Mouse (Mus musculus): ENCODE measurements around the gene Syde2. TPM values are rescaled to one million over a fixed set of nuclear protein-coding genes. Genes with fewer than 3 reads are reported as not detected.

Gene Syde2
- total and polyA plus RNA-seq, 3 experiments: 7.5 to 15.8 (median 13.8) TPM

GRCm38 (mm10) chr3:146053082-146053814 is 65.6 kb downstream of the Syde2 start:
- 60% methylated on average over 6 of the region's 6 CpGs for WGBS
- no peaks in the 10 kb centered on the region for H3K4me1 ChIP-seq (ENCODE audit: control insufficient read depth, insufficient read depth, low read length)
- no peak overlapping the region for H3K9ac ChIP-seq (ENCODE audit: low read depth, low read length)
- no peak for DNase-seq
- TF ChIP-seq EP300 (IDR thresholded peaks at IDR 0.05; ENCODE audit: insufficient read depth, low read depth, low read length): no peak
- 0 out of 2 replicates have a peak, but pooled peaks have one; percentile 12 for TF ChIP-seq CTCF (IDR thresholded peaks at IDR 0.05)
- TF ChIP-seq POLR2A (IDR thresholded peaks at IDR 0.05; ENCODE audit: insufficient read depth, low read depth, low read length): no peak
- no peaks in the 10 kb centered on the region for H3K36me3 ChIP-seq (ENCODE audit: control insufficient read depth, insufficient read depth, low read length)
- H3K27ac ChIP-seq: no peak overlapping the region
- no peaks in the 10 kb centered on the region for H3K79me2 ChIP-seq (replicated peaks; ENCODE audit: control insufficient read depth, insufficient read depth, low read length)
- intact Hi-C loops (cut with DNase I): no loop called here
- H3K4me3 ChIP-seq: no peak overlapping the region
- no peaks in the 10 kb centered on the region for H3K27me3 ChIP-seq (ENCODE audit: control insufficient read depth, insufficient read depth, low read length)

GRCm38 (mm10) chr3:146053873-146054272 is 66.2 kb downstream of the Syde2 start:
- Histone ChIP-seq H3K4me3 (no peak overlapping the region), H3K9ac (ENCODE audit: low read depth, low read length) (no peak overlapping the region), H3K4me1 (ENCODE audit: control insufficient read depth, insufficient read depth, low read length) (no peaks in the 10 kb centered on the region), H3K79me2 (replicated peaks; ENCODE audit: control insufficient read depth, insufficient read depth, low read length) (no peaks in the 10 kb centered on the region), H3K36me3 (ENCODE audit: control insufficient read depth, insufficient read depth, low read length) (no peaks in the 10 kb centered on the region), H3K27ac (no peak overlapping the region), H3K27me3 (ENCODE audit: control insufficient read depth, insufficient read depth, low read length) (no peaks in the 10 kb centered on the region)
- no peak for DNase-seq
- WGBS: 87% methylated on average over 2 of the region's 2 CpGs
- intact Hi-C loops (cut with DNase I): no loop called here
- no peak for TF ChIP-seq POLR2A (IDR thresholded peaks at IDR 0.05; ENCODE audit: insufficient read depth, low read depth, low read length)
- no peak for TF ChIP-seq CTCF (IDR thresholded peaks at IDR 0.05)
- TF ChIP-seq EP300 (IDR thresholded peaks at IDR 0.05; ENCODE audit: insufficient read depth, low read depth, low read length): no peak

GRCm38 (mm10) chr3:146057131-146057530 is 69.5 kb downstream of the Syde2 start:
- WGBS: 76% methylated on average over 7 of the region's 7 CpGs
- no peaks in the 10 kb centered on the region for H3K79me2 ChIP-seq (replicated peaks; ENCODE audit: control insufficient read depth, insufficient read depth, low read length)
- intact Hi-C loops (cut with DNase I): loop anchor here (5.0 kb wide), 1 partner anchor 105 kb away; no protein-coding TSS in a partner anchor
- no peak overlapping the region for H3K4me3 ChIP-seq
- no peak for DNase-seq
- H3K27me3 ChIP-seq (ENCODE audit: control insufficient read depth, insufficient read depth, low read length): no peaks in the 10 kb centered on the region
- TF ChIP-seq POLR2A (IDR thresholded peaks at IDR 0.05; ENCODE audit: insufficient read depth, low read depth, low read length) (no peak), CTCF (IDR thresholded peaks at IDR 0.05) (no peak)
- H3K36me3 ChIP-seq (ENCODE audit: control insufficient read depth, insufficient read depth, low read length): no peaks in the 10 kb centered on the region
- no peak overlapping the region for H3K27ac ChIP-seq
- H3K4me1 ChIP-seq (ENCODE audit: control insufficient read depth, insufficient read depth, low read length): no peaks in the 10 kb centered on the region
- H3K9ac ChIP-seq (ENCODE audit: low read depth, low read length): no peak overlapping the region

GRCm38 (mm10) chr3:146058263-146058662 is 70.6 kb downstream of the Syde2 start:
- WGBS: 11% methylated on average over 4 of the region's 4 CpGs

GRCm38 (mm10) chr3:146059356-146059926 is 71.8 kb downstream of the Syde2 start:
- intact Hi-C loops (cut with DNase I): loop anchor here (5.0 kb wide), 1 partner anchor 107 kb away; no protein-coding TSS in a partner anchor
- H3K9ac ChIP-seq (ENCODE audit: low read depth, low read length): no peak overlapping the region
- peak in 1 of 2 experiments; percentile 1 for DNase-seq
- no peaks in the 10 kb centered on the region for H3K79me2 ChIP-seq (replicated peaks; ENCODE audit: control insufficient read depth, insufficient read depth, low read length)
- H3K27ac ChIP-seq: no peak overlapping the region
- H3K27me3 ChIP-seq (ENCODE audit: control insufficient read depth, insufficient read depth, low read length): no peaks in the 10 kb centered on the region
- no peak overlapping the region for H3K4me3 ChIP-seq
- H3K36me3 ChIP-seq (ENCODE audit: control insufficient read depth, insufficient read depth, low read length): no peaks in the 10 kb centered on the region
- H3K4me1 ChIP-seq (ENCODE audit: control insufficient read depth, insufficient read depth, low read length): no peaks in the 10 kb centered on the region
- TF ChIP-seq EP300 (IDR thresholded peaks at IDR 0.05; ENCODE audit: insufficient read depth, low read depth, low read length) (no peak), CTCF (IDR thresholded peaks at IDR 0.05) (no peak)
- 79% methylated on average over 15 of the region's 15 CpGs for WGBS

More at GRCm38 (mm10) chr3:146058263-146058662, 70.6 kb downstream of the Syde2 start:
- no peaks in the 10 kb centered on the region for H3K4me1 ChIP-seq (ENCODE audit: control insufficient read depth, insufficient read depth, low read length)
- H3K27ac ChIP-seq: no peak overlapping the region
- no peak overlapping the region for H3K9ac ChIP-seq (ENCODE audit: low read depth, low read length)
- peak; percentile 26 to 53 for DNase-seq
- no peak overlapping the region for H3K4me3 ChIP-seq
- H3K79me2 ChIP-seq (replicated peaks; ENCODE audit: control insufficient read depth, insufficient read depth, low read length): no peaks in the 10 kb centered on the region
- TF ChIP-seq CTCF (IDR thresholded peaks at IDR 0.05) (peak; percentile 83), POLR2A (IDR thresholded peaks at IDR 0.05; ENCODE audit: insufficient read depth, low read depth, low read length) (no peak), EP300 (IDR thresholded peaks at IDR 0.05; ENCODE audit: insufficient read depth, low read depth, low read length) (0 out of 2 replicates have a peak, but pooled peaks have one; percentile 46)
- intact Hi-C loops (cut with DNase I): loop anchor here (1.0 to 5.0 kb wide), 2 partner anchors 106 to 120 kb away; no protein-coding TSS in a partner anchor
- H3K27me3 ChIP-seq (ENCODE audit: control insufficient read depth, insufficient read depth, low read length): no peaks in the 10 kb centered on the region
- H3K36me3 ChIP-seq (ENCODE audit: control insufficient read depth, insufficient read depth, low read length): no peaks in the 10 kb centered on the region

GRCm38 (mm10) chr3:146063146-146063545 is 75.5 kb downstream of the Syde2 start:
- no peak for TF ChIP-seq EP300 (IDR thresholded peaks at IDR 0.05; ENCODE audit: insufficient read depth, low read depth, low read length)
- no peak for TF ChIP-seq POLR2A (IDR thresholded peaks at IDR 0.05; ENCODE audit: insufficient read depth, low read depth, low read length)
- TF ChIP-seq CTCF (IDR thresholded peaks at IDR 0.05): no peak
- WGBS: 79% methylated on average over 11 of the region's 11 CpGs
- H3K36me3 ChIP-seq (ENCODE audit: control insufficient read depth, insufficient read depth, low read length): no peaks in the 10 kb centered on the region
- no peak overlapping the region for H3K4me3 ChIP-seq
- no peak overlapping the region for H3K27ac ChIP-seq
- intact Hi-C loops (cut with DNase I): no loop called here
- H3K4me1 ChIP-seq (ENCODE audit: control insufficient read depth, insufficient read depth, low read length): no peaks in the 10 kb centered on the region
- no peak overlapping the region for H3K9ac ChIP-seq (ENCODE audit: low read depth, low read length)
- no peaks in the 10 kb centered on the region for H3K27me3 ChIP-seq (ENCODE audit: control insufficient read depth, insufficient read depth, low read length)
- H3K79me2 ChIP-seq (replicated peaks; ENCODE audit: control insufficient read depth, insufficient read depth, low read length): no peaks in the 10 kb centered on the region
- DNase-seq: peak in 1 of 2 experiments; percentile 1
